Mouse (Mus musculus): ENCODE results near the gene Slc7a8. TPM values are rescaled to one million over a fixed set of nuclear protein-coding genes. Genes with fewer than 3 reads are reported as not detected.

Gene Slc7a8
- polyA plus RNA-seq, 1 experiment from 2014 or later, result 7.1 TPM

DNA sequence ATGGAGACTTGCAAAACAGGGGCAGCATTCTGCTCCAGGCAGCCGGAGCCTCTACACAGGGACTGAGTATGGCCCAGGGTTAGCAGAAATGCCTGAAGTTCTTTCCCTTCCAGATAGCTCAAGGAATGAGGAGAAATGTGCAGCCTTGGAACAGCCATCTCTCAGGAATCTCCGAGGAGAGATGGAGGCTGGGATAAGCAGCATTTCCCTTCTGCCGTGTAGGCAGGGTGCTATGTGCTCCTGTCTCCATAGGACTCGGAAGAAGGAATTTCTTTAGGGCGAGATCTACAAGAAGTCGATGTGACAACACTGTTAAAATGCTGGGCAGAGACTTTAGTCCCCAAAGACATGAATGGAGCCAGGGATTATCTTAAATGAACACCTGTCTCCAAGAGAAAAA, 28.8 kb downstream of the Slc7a8 start:
- 79% methylated on average over 6 of the region's 6 CpGs for WGBS
- Histone ChIP-seq H3K4me3 (ENCODE audit: low read depth, low read length) (no peak overlapping the region), H3K36me3 (ENCODE audit: control insufficient read depth, insufficient read depth, low read length) (no peaks in the 10 kb centered on the region), H3K9me3 (ENCODE audit: control insufficient read depth, low read length) (no peaks in the 10 kb centered on the region), H3K27me3 (replicated peaks; ENCODE audit: control insufficient read depth, insufficient read depth, low read length) (no peaks in the 10 kb centered on the region), H3K4me2 (no peak overlapping the region), H3K9ac (ENCODE audit: low read depth, low read length) (no peak overlapping the region), H3K4me1 (replicated peaks; ENCODE audit: control insufficient read depth, insufficient read depth, low read length) (0 out of 2 replicates have a peak, but pooled peaks cover 4% of the 10 kb centered on the region), H3K27ac (ENCODE audit: low read depth, low read length) (no peak overlapping the region)
- ATAC-seq (replicated peaks; ENCODE audit: low FRiP score) (no peak), DNase-seq (ENCODE audit: low spot score) (no peak)

DNA sequence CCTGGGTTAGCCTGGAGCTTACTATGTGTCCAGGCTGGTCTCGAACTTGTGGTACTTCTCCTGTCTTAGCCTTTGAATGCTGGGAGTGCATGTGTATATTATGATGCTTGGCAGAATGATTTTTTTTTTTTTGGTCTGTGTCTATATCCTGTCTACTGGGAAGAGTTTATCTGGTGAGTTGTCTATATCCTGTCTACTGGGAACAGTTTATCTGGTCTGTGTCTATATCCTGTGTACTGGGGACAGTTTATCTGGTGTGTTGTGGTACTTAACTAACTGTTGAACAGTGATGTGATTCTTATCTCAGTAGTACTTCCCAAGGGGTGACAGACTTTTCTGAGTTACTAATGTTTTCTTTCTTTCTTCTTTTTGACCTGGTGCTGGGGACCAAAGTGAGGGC, 30.0 kb downstream of the Slc7a8 start:
- no peak overlapping the region for H3K9ac ChIP-seq (ENCODE audit: low read depth, low read length)
- H3K36me3 ChIP-seq (ENCODE audit: control insufficient read depth, insufficient read depth, low read length), result no peaks in the 10 kb centered on the region
- no peak for ATAC-seq (replicated peaks; ENCODE audit: low FRiP score)
- 0 out of 2 replicates have a peak, but pooled peaks cover 4% of the 10 kb centered on the region for H3K4me1 ChIP-seq (replicated peaks; ENCODE audit: control insufficient read depth, insufficient read depth, low read length)
- no peak overlapping the region for H3K27ac ChIP-seq (ENCODE audit: low read depth, low read length)
- H3K27me3 ChIP-seq (replicated peaks; ENCODE audit: control insufficient read depth, insufficient read depth, low read length), result no peaks in the 10 kb centered on the region
- no peak overlapping the region for H3K4me2 ChIP-seq
- H3K4me3 ChIP-seq (ENCODE audit: low read depth, low read length), result no peak overlapping the region
- H3K9me3 ChIP-seq (ENCODE audit: control insufficient read depth, low read length), result no peaks in the 10 kb centered on the region
- 74% methylated on average over 1 of the region's 1 CpGs for WGBS
- no peak for DNase-seq (ENCODE audit: low spot score)

DNA sequence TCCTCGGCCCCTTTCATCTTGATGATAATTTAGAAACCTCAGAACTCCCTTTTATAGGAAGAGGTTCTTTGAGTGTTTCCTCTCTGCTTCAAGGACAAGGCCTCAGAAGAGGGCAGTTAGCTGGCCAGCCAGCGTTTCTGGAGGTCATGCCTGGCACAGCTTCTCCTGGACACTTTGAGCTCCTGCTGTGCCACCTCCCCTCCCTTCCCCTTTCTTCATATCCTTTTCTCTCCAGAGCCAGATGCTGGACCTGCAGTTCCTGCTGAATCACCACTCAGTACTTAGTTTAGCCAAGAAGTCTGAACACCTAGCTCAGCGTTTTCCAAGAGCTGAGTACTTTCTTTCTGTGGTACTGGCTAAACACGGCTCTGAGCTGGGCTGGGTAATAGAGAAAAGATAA, 32.5 kb downstream of the Slc7a8 start:
- Histone ChIP-seq H3K4me2 (no peak overlapping the region), H3K36me3 (ENCODE audit: control insufficient read depth, insufficient read depth, low read length) (no peaks in the 10 kb centered on the region), H3K9me3 (ENCODE audit: control insufficient read depth, low read length) (no peaks in the 10 kb centered on the region), H3K27me3 (replicated peaks; ENCODE audit: control insufficient read depth, insufficient read depth, low read length) (no peaks in the 10 kb centered on the region), H3K9ac (ENCODE audit: low read depth, low read length) (no peak overlapping the region), H3K4me3 (ENCODE audit: low read depth, low read length) (no peak overlapping the region), H3K4me1 (replicated peaks; ENCODE audit: control insufficient read depth, insufficient read depth, low read length) (no peaks in the 10 kb centered on the region; the same call in 1 of the 2 replicates), H3K27ac (ENCODE audit: low read depth, low read length) (no peak overlapping the region)
- DNase-seq (ENCODE audit: low spot score) (no peak), ATAC-seq (replicated peaks; ENCODE audit: low FRiP score) (no peak)
- WGBS, result 62% methylated on average over 4 of the region's 4 CpGs

DNA sequence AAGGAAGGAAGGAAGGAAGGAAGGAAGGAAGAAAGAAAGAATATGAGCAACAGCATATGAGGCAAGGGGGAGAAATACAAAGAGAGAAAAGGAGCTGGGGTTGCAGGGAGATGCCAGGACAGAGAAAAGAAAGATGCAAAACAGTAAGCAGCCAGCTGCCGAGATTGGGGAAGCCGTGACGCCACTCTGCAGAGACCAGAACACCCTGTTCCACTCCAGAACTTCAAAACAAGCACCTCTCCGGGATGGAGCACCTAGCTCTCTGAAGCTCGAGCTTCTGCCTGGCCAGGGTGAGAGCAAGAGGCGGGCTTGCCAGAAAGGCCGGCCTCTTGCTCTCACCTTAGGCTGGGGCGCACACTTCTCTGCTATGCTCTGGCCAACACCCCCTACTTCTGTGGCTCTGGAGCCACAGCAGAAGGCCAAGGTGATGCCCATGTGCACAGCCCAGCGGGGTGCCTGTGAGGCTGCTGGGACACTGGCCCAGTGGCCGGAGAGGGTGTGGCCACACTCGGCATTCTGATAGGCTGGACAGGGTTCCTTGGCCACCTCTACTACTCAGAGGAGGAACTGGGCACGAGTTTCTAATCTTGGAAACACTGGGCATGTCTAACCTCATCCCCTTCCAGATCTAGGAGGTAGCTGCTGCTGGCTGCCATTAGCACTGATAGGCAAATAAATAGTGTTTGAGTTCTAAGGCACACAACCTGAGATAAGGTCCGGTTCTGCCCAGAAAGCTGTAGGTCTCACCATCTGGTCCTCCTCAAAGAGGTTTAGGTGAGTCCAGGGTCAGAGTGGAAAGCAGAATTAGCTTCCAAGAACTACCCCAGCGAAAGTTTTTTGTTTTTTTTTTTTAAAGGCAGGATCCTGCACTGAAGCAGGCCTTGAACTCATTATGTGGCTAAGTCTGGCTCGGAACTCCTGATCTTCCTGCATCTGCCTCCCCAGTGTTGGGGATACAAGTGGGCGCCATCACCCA, 33.5 kb downstream of the Slc7a8 start:
- no peak for ATAC-seq (replicated peaks; ENCODE audit: low FRiP score)
- no peak overlapping the region; the same call in 1 of the 2 replicates for H3K9ac ChIP-seq (ENCODE audit: low read depth, low read length)
- no peaks in the 10 kb centered on the region for H3K9me3 ChIP-seq (ENCODE audit: control insufficient read depth, low read length)
- H3K4me1 ChIP-seq (replicated peaks; ENCODE audit: control insufficient read depth, insufficient read depth, low read length), result no peaks in the 10 kb centered on the region; the same call in 1 of the 2 replicates
- 68% methylated on average over 16 of the region's 16 CpGs for WGBS
- H3K4me2 ChIP-seq, result no peak overlapping the region
- no peak overlapping the region for H3K27ac ChIP-seq (ENCODE audit: low read depth, low read length)
- H3K27me3 ChIP-seq (replicated peaks; ENCODE audit: control insufficient read depth, insufficient read depth, low read length), result no peaks in the 10 kb centered on the region
- no peak overlapping the region for H3K4me3 ChIP-seq (ENCODE audit: low read depth, low read length)
- H3K36me3 ChIP-seq (ENCODE audit: control insufficient read depth, insufficient read depth, low read length), result no peaks in the 10 kb centered on the region
- DNase-seq (ENCODE audit: low spot score), result no peak

DNA sequence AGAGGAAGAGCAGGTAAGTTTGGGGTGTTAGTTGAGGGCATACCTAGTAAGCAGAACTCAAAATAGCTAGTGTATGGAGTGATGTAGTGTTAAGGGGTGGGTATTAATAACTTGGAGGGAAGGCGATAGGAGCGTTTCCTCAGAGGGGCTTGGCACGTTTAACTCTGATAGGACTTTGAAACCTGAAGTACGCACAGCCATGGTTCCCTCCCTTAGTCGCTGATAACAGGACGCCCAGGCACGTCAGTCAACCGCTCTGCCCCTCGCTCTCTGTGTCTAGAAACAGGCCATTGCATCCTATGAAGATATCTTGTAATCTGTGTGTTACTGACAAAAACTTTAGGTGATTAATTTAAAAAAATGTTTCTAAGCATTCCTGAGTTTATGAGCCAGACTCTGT, 35.7 kb downstream of the Slc7a8 start:
- ATAC-seq (replicated peaks; ENCODE audit: low FRiP score), result 0 out of 2 replicates have a peak, but pooled peaks have one; percentile 41
- H3K4me2 ChIP-seq, result no peak overlapping the region
- H3K4me3 ChIP-seq (ENCODE audit: low read depth, low read length), result no peak overlapping the region
- no peaks in the 10 kb centered on the region for H3K9me3 ChIP-seq (ENCODE audit: control insufficient read depth, low read length)
- H3K36me3 ChIP-seq (ENCODE audit: control insufficient read depth, insufficient read depth, low read length), result no peaks in the 10 kb centered on the region
- no peak for DNase-seq (ENCODE audit: low spot score)
- H3K27me3 ChIP-seq (replicated peaks; ENCODE audit: control insufficient read depth, insufficient read depth, low read length), result no peaks in the 10 kb centered on the region
- H3K27ac ChIP-seq (ENCODE audit: low read depth, low read length), result no peak overlapping the region
- WGBS, result 54% methylated on average over 9 of the region's 9 CpGs
- no peaks in the 10 kb centered on the region; the same call in 1 of the 2 replicates for H3K4me1 ChIP-seq (replicated peaks; ENCODE audit: control insufficient read depth, insufficient read depth, low read length)
- no peak overlapping the region for H3K9ac ChIP-seq (ENCODE audit: low read depth, low read length)

DNA sequence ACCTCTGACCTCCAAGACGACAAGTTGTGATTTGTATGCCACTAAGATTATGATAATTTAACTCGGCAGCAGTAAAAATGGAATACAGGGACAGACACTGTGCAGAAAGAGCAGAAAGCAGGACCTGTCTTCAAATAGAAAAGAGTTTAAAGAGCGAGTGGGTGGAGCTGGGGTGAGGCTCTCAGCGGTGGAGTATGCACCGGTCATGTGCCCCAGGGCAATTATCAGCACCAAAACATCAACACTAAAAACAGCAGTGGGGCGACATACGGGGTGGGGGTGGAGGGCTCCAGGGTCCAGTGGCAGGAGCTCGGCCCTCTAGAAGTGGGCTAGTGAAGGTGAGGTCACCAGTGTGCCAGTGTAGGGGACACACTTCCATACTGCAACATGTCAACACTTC, 37.3 kb downstream of the Slc7a8 start:
- no peaks in the 10 kb centered on the region; the same call in 1 of the 2 replicates for H3K4me1 ChIP-seq (replicated peaks; ENCODE audit: control insufficient read depth, insufficient read depth, low read length)
- no peak overlapping the region for H3K27ac ChIP-seq (ENCODE audit: low read depth, low read length)
- H3K9ac ChIP-seq (ENCODE audit: low read depth, low read length), result no peak overlapping the region
- ATAC-seq (replicated peaks; ENCODE audit: low FRiP score), result no peak
- H3K9me3 ChIP-seq (ENCODE audit: control insufficient read depth, low read length), result no peaks in the 10 kb centered on the region
- H3K36me3 ChIP-seq (ENCODE audit: control insufficient read depth, insufficient read depth, low read length), result no peaks in the 10 kb centered on the region
- DNase-seq (ENCODE audit: low spot score), result no peak
- no peak overlapping the region for H3K4me3 ChIP-seq (ENCODE audit: low read depth, low read length)
- no peaks in the 10 kb centered on the region for H3K27me3 ChIP-seq (replicated peaks; ENCODE audit: control insufficient read depth, insufficient read depth, low read length)
- no peak overlapping the region for H3K4me2 ChIP-seq
- WGBS, result 58% methylated on average over 8 of the region's 8 CpGs

DNA sequence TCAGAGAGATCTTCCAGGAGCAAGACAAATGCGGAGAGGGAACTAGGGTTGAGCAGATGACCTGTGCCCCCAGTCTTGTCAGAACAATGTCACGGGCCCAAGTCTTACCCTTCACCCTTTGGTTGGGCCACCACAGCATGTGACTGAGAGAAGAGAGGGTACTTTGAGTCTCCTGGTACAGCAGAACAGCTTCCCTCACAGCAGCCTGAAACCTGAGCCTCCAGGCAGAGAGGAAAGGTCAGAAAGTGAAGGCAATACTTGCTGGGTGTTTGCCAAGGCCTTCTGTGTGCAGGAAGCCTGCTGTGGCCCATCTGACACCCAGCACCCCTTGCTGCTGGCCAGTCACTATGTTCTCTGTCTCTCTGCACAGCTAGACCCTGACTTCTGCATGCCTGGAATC, 39.4 kb downstream of the Slc7a8 start:
- no peaks in the 10 kb centered on the region for H3K36me3 ChIP-seq (ENCODE audit: control insufficient read depth, insufficient read depth, low read length)
- DNase-seq (ENCODE audit: low spot score) (no peak), ATAC-seq (replicated peaks; ENCODE audit: low FRiP score) (no peak)
- H3K9ac ChIP-seq (ENCODE audit: low read depth, low read length), result no peak overlapping the region
- no peaks in the 10 kb centered on the region for H3K9me3 ChIP-seq (ENCODE audit: control insufficient read depth, low read length)
- H3K4me2 ChIP-seq, result no peak overlapping the region
- H3K27ac ChIP-seq (ENCODE audit: low read depth, low read length), result no peak overlapping the region
- WGBS, result 56% methylated on average over 2 of the region's 2 CpGs
- H3K4me3 ChIP-seq (ENCODE audit: low read depth, low read length), result no peak overlapping the region
- no peaks in the 10 kb centered on the region; the same call in 1 of the 2 replicates for H3K4me1 ChIP-seq (replicated peaks; ENCODE audit: control insufficient read depth, insufficient read depth, low read length)
- H3K27me3 ChIP-seq (replicated peaks; ENCODE audit: control insufficient read depth, insufficient read depth, low read length), result no peaks in the 10 kb centered on the region

DNA sequence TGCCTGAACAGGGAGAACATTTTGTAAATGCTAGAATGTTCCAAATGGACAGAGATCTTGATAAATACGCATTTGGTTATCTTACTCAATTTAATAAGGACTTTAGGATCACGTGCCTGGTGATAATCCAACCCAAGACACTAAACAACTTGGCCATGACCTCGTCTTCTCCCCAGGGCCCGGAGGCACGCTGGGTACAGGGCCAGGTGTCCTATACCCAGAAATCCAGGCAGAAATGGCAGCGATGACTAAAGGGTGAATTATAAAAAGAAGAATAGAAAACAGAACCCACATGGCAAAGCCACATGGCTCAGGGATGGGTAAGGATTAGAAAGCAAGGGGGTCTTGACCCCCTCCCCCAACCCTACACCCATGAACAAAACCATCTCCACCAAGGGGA, 40.0 kb downstream of the Slc7a8 start:
- no peak overlapping the region for H3K27ac ChIP-seq (ENCODE audit: low read depth, low read length)
- no peak overlapping the region for H3K4me3 ChIP-seq (ENCODE audit: low read depth, low read length)
- no peaks in the 10 kb centered on the region; the same call in 1 of the 2 replicates for H3K4me1 ChIP-seq (replicated peaks; ENCODE audit: control insufficient read depth, insufficient read depth, low read length)
- ATAC-seq (replicated peaks; ENCODE audit: low FRiP score) (no peak), DNase-seq (ENCODE audit: low spot score) (no peak)
- WGBS, result 85% methylated on average over 6 of the region's 6 CpGs
- H3K9me3 ChIP-seq (ENCODE audit: control insufficient read depth, low read length), result no peaks in the 10 kb centered on the region
- H3K27me3 ChIP-seq (replicated peaks; ENCODE audit: control insufficient read depth, insufficient read depth, low read length), result no peaks in the 10 kb centered on the region
- H3K36me3 ChIP-seq (ENCODE audit: control insufficient read depth, insufficient read depth, low read length), result no peaks in the 10 kb centered on the region
- H3K4me2 ChIP-seq, result no peak overlapping the region
- no peak overlapping the region for H3K9ac ChIP-seq (ENCODE audit: low read depth, low read length)

DNA sequence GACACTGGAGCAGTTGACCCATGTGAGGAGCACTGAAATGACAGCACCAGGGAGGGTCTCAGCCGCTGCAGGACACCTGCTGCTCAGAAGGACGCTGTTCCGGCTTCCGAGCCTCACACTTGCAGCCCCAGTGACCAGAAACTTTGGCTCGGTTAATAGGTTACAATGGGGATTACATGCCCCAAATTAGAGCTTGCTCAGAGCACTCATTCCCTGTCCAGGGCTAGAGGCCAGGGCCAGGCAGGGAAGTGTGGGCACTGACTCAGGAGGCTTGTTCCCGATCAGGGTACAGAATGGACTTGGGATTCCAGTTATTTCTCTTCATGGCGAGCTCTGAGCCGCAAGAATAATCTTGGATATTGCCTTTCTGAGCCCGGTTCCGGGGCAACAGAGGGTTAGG, 44.1 kb downstream of the Slc7a8 start:
- 86% methylated on average over 10 of the region's 10 CpGs for WGBS
- ATAC-seq (replicated peaks; ENCODE audit: low FRiP score), result no peak

More for the DNA sequence above, 44.1 kb downstream of the Slc7a8 start:
- DNase-seq (ENCODE audit: low spot score), result no peak
- no peaks in the 10 kb centered on the region for H3K4me1 ChIP-seq (replicated peaks; ENCODE audit: control insufficient read depth, insufficient read depth, low read length)
- no peaks in the 10 kb centered on the region for H3K36me3 ChIP-seq (ENCODE audit: control insufficient read depth, insufficient read depth, low read length)
- no peak overlapping the region for H3K9ac ChIP-seq (ENCODE audit: low read depth, low read length)
- no peak overlapping the region for H3K4me2 ChIP-seq
- H3K27me3 ChIP-seq (replicated peaks; ENCODE audit: control insufficient read depth, insufficient read depth, low read length), result no peaks in the 10 kb centered on the region
- no peak overlapping the region for H3K27ac ChIP-seq (ENCODE audit: low read depth, low read length)
- H3K4me3 ChIP-seq (ENCODE audit: low read depth, low read length), result no peak overlapping the region
- no peaks in the 10 kb centered on the region for H3K9me3 ChIP-seq (ENCODE audit: control insufficient read depth, low read length)
